Mouse (Mus musculus) limb, embryonic 11.5 days (tissue): ENCODE data around the gene Ces1d. TPM values are rescaled to one million over a fixed set of nuclear protein-coding genes. Genes with fewer than 3 reads are reported as not detected.

ENCODE experiments used
- ATAC-seq: fragments of 200-750 bp; cut with Nextera tagmentation; 2 replicates; pipeline ENCODE4 v1.8.0; 2017; ENCODE audit warnings: low read depth; ENCODE audit not compliant: insufficient number of reproducible peaks, low FRiP score, low TSS enrichment
- DNase-seq: peaks from one replicate; pipeline ENCODE4 v3.0.0-alpha.2; 2015; ENCODE audit warnings: low spot score
- H3K27ac ChIP-seq: fragments of 300-500 bp; sonication (generic); replicated peaks from 2 replicates; pipeline ENCODE4 v1.5.1; 2014; ENCODE audit warnings: low read depth, mild to moderate bottlenecking, low read length
- H3K27me3 ChIP-seq: fragments of 300-500 bp; sonication (generic); 2 replicates; pipeline ENCODE4 v1.6.1; 2014; ENCODE audit warnings: mild to moderate bottlenecking, low read length, mixed read lengths; ENCODE audit not compliant: control insufficient read depth, insufficient read depth
- H3K36me3 ChIP-seq: fragments of 300-500 bp; sonication (generic); 2 replicates; pipeline ENCODE4 v1.6.1; 2014; ENCODE audit warnings: mild to moderate bottlenecking, low read length, moderate library complexity, mixed read lengths; ENCODE audit not compliant: control insufficient read depth, insufficient read depth
- H3K4me1 ChIP-seq: fragments of 300-500 bp; sonication (generic); 2 replicates; pipeline ENCODE4 v1.6.1; 2014; ENCODE audit warnings: low read length, mixed read lengths; ENCODE audit not compliant: control insufficient read depth, insufficient read depth
- H3K4me2 ChIP-seq: fragments of 300-500 bp; sonication (generic); 2 replicates; pipeline ENCODE4 v1.6.1; 2014; ENCODE audit warnings: low read depth, mild to moderate bottlenecking, moderate library complexity; ENCODE audit not compliant: severe bottlenecking
- H3K4me3 ChIP-seq: fragments of 300-500 bp; sonication (generic); 2 replicates; pipeline ENCODE4 v1.5.1; 2014; ENCODE audit warnings: low read depth, low read length
- H3K9ac ChIP-seq: fragments of 300-500 bp; sonication (generic); 2 replicates; pipeline ENCODE4 v1.6.1; 2014; ENCODE audit warnings: mild to moderate bottlenecking, low read length
- H3K9me3 ChIP-seq: fragments of 300-500 bp; sonication (generic); 2 replicates; pipeline ENCODE4 v1.6.1; 2016; ENCODE audit warnings: low read length; ENCODE audit not compliant: control insufficient read depth
- WGBS: fragments of 180-500 bp; shearing (Covaris S2); extraction: QIAGEN DNeasy Blood & Tissue Kit; methylation state at CpG from one replicate; pipeline ENCODE4 v1.1.7; 2014; 5-methylcytosine and 5-hydroxymethylcytosine counted together
- polyA plus RNA-seq: library from polyadenylated mRNA; unstranded; fragments of >200 nt; fragmentation: Nextera tagmentation; extraction: Ambion mirVana; gene quantifications from 2 replicates; pipeline ENCODE4 v1.2.1, GENCODE M21; 2014

Gene Ces1d
- polyA plus RNA-seq: not detected in 2 replicates

- Histone ChIP-seq H3K4me1 (no peaks in the 10 kb centered on the region), H3K9me3 (no peaks in the 10 kb centered on the region), H3K27me3 (no peaks in the 10 kb centered on the region), H3K36me3 (no peaks in the 10 kb centered on the region), H3K4me2 (no peak within 1 kb of the TSS), H3K27ac (no peak within 1 kb of the TSS), H3K9ac (no peak within 1 kb of the TSS), H3K4me3 (no peak within 1 kb of the TSS)
- 84% methylated on average over 8 of the region's 8 CpGs for WGBS
- DNase-seq (no peak), ATAC-seq (no peak)
Observed at GRCm38 (mm10) chr8:93197685-93198525, at the start of gene Ces1d. Ces1d (minus strand) TSS chr8:93197838.

GRCm38 (mm10) chr8:93246057-93246456 is 48.4 kb upstream of the Ces1d start:
- H3K4me1 ChIP-seq: no peaks in the 10 kb centered on the region
- no peaks in the 10 kb centered on the region for H3K36me3 ChIP-seq
- DNase-seq (no peak), ATAC-seq (no peak)
- WGBS: 86% methylated on average over 2 of the region's 2 CpGs
- H3K27ac ChIP-seq: no peak overlapping the region
- no peak overlapping the region for H3K9ac ChIP-seq
- no peak overlapping the region for H3K4me2 ChIP-seq
- H3K9me3 ChIP-seq: no peaks in the 10 kb centered on the region
- H3K4me3 ChIP-seq: no peak overlapping the region
- no peaks in the 10 kb centered on the region for H3K27me3 ChIP-seq

- no peak overlapping the region for H3K9ac ChIP-seq
- no peak overlapping the region for H3K27ac ChIP-seq
- H3K27me3 ChIP-seq: no peaks in the 10 kb centered on the region
- ATAC-seq: no peak
- DNase-seq: no peak
- H3K4me1 ChIP-seq: no peaks in the 10 kb centered on the region
- H3K4me2 ChIP-seq: no peak overlapping the region
- no peaks in the 10 kb centered on the region for H3K36me3 ChIP-seq
- no peak overlapping the region for H3K4me3 ChIP-seq
- no peaks in the 10 kb centered on the region for H3K9me3 ChIP-seq
Observed at GRCm38 (mm10) chr8:93239884-93240283, 42.2 kb upstream of the Ces1d start.

- Histone ChIP-seq H3K36me3 (no peaks in the 10 kb centered on the region), H3K27ac (no peak overlapping the region), H3K4me2 (no peak overlapping the region), H3K9me3 (no peaks in the 10 kb centered on the region), H3K9ac (no peak overlapping the region), H3K4me1 (no peaks in the 10 kb centered on the region), H3K27me3 (no peaks in the 10 kb centered on the region), H3K4me3 (no peak overlapping the region)
- WGBS: 100% methylated on average over 1 of the region's 1 CpGs
- peak; percentile 4 for DNase-seq
- ATAC-seq: no peak
Observed at GRCm38 (mm10) chr8:93235681-93236080, 38.0 kb upstream of the Ces1d start.

DNA sequence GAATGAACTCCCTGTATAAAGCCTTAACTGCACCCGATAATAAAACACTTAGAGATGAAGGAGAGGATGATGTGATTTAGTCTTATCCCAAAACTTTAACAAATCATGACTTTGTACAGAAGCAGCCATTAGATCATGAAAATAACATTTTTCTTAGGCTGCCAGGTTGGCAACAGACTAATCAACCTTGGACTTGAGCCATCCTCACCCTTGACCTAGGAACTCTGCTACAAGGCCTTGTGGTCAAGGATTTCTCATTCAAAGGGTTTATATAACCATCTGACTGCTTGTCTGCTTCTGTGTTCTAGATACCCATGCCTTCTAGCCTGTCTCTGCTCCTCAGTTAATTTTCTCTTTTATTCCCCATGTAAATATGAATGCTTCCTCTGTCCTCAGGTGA is 37.1 kb upstream of the Ces1d start:
- no peaks in the 10 kb centered on the region for H3K36me3 ChIP-seq
- H3K4me2 ChIP-seq: no peak overlapping the region
- no peak overlapping the region for H3K9ac ChIP-seq
- 89% methylated on average over 1 of the region's 1 CpGs for WGBS
- H3K27me3 ChIP-seq: no peaks in the 10 kb centered on the region
- no peaks in the 10 kb centered on the region for H3K4me1 ChIP-seq
- H3K9me3 ChIP-seq: no peaks in the 10 kb centered on the region
- ATAC-seq (no peak), DNase-seq (no peak)
- no peak overlapping the region for H3K27ac ChIP-seq
- H3K4me3 ChIP-seq: no peak overlapping the region

- H3K9ac ChIP-seq: no peak overlapping the region
- DNase-seq (no peak), ATAC-seq (no peak)
- no peak overlapping the region for H3K4me3 ChIP-seq
- no peaks in the 10 kb centered on the region for H3K27me3 ChIP-seq
- H3K9me3 ChIP-seq: no peaks in the 10 kb centered on the region
- no peak overlapping the region for H3K27ac ChIP-seq
- 86% methylated on average over 6 of the region's 6 CpGs for WGBS
- H3K4me2 ChIP-seq: no peak overlapping the region
- H3K36me3 ChIP-seq: no peaks in the 10 kb centered on the region
- no peaks in the 10 kb centered on the region for H3K4me1 ChIP-seq
Observed at GRCm38 (mm10) chr8:93234068-93234467, 36.4 kb upstream of the Ces1d start.

- no peak within 1 kb of the TSS for H3K4me3 ChIP-seq
- H3K9me3 ChIP-seq: no peaks in the 10 kb centered on the region
- no peaks in the 10 kb centered on the region for H3K4me1 ChIP-seq
- no peaks in the 10 kb centered on the region for H3K36me3 ChIP-seq
- H3K4me2 ChIP-seq: no peak within 1 kb of the TSS
- no peaks in the 10 kb centered on the region for H3K27me3 ChIP-seq
- DNase-seq: peak; percentile 7
- H3K9ac ChIP-seq: no peak within 1 kb of the TSS
- ATAC-seq: no peak
- H3K27ac ChIP-seq: no peak within 1 kb of the TSS
Observed at GRCm38 (mm10) chr8:93229446-93229845, 31.8 kb upstream of the Ces1d start, which contains the start of gene Ces1e. Ces1e (minus strand) TSS chr8:93229619.

DNA sequence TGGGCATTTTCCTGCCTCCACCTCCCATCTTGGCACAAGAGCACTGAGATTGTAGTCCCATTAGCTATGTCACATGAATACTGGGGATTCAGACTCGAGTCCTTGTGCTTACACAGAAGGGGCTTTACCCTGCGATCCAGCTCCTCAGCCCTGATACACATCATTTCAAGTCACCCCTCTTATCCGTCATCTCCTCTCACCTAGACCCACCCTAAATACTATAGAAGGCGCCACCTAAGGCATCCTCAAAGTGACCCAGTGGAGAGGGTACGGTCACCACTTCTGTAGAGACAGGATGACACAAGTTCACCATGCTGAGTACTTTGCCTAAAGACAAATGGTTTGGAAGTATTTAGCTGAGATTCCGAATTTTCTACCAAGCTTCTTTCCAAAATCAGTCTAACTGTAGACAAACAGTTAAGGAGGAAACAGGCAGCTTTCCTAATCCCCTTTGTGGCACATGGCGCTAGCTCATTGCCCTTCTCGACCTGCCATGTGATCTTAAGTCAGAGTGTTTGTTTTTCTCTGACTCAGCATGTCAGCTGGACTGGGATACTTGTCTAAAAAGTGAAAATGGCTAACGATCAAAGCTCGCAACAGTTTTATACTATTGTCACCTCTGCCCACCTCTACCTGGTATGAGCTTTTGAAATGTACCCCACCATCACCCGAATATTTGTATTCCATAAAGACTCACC is 31.2 kb upstream of the Ces1d start:
- no peaks in the 10 kb centered on the region for H3K4me1 ChIP-seq
- H3K9me3 ChIP-seq: no peaks in the 10 kb centered on the region
- no peak overlapping the region for H3K4me3 ChIP-seq
- WGBS: 75% methylated on average over 11 of the region's 11 CpGs
- no peak overlapping the region for H3K27ac ChIP-seq
- no peaks in the 10 kb centered on the region for H3K27me3 ChIP-seq
- DNase-seq (peak; percentile 18), ATAC-seq (no peak)
- H3K9ac ChIP-seq: no peak overlapping the region
- no peak overlapping the region for H3K4me2 ChIP-seq
- H3K36me3 ChIP-seq: no peaks in the 10 kb centered on the region
